8 mouse cellular contexts compared by ENCODE assay signal in genomic region chr13:48262451-48262969, GRCm38 (mm10). TPM values are rescaled to one million over a fixed set of nuclear protein-coding genes. Genes with fewer than 3 reads are reported as not detected.
DNase-seq lines count a peak whose midpoint lies in the region; ATAC-seq and TF ChIP-seq lines count a peak whose summit lies in the region.

No protein-coding gene starts in this region.

- ATAC-seq in intestine, postnatal 0 days = no peak
- no peak for ATAC-seq in liver, embryonic 15.5 days (ENCODE audit: insufficient read depth)
- ATAC-seq in neural tube, embryonic 14.5 days (ENCODE audit: low read depth) = no peak

- peak overlapping the region; percentile 71 for H3K4me3 ChIP-seq in intestine, postnatal 0 days (ENCODE audit: low read depth, low read length)
- H3K4me3 ChIP-seq in liver, embryonic 15.5 days (replicated peaks) = peak overlapping the region; percentile 52
- H3K4me3 ChIP-seq in neural tube, embryonic 14.5 days (ENCODE audit: low read depth, low read length) = peak overlapping the region; percentile 94

- H3K27ac ChIP-seq in intestine, postnatal 0 days (ENCODE audit: low read depth, low read length) = no peak overlapping the region
- no peak overlapping the region for H3K27ac ChIP-seq in liver, embryonic 15.5 days (replicated peaks)
- H3K27ac ChIP-seq in neural tube, embryonic 14.5 days (ENCODE audit: low read depth, low read length) = peak overlapping the region; percentile 96

- H3K4me1 ChIP-seq in intestine, postnatal 0 days (replicated peaks; ENCODE audit: control insufficient read depth, insufficient read depth, low read length) = no peaks in the 10 kb centered on the region
- H3K4me1 ChIP-seq in liver, embryonic 15.5 days (replicated peaks) = 0 out of 2 replicates have a peak, but pooled peaks cover 6% of the 10 kb centered on the region
- H3K4me1 ChIP-seq in neural tube, embryonic 14.5 days (ENCODE audit: control insufficient read depth, insufficient read depth, low read length) = peaks cover 14% of the 10 kb centered on the region; the same call in 1 of the 2 replicates

- no peaks in the 10 kb centered on the region for H3K9me3 ChIP-seq in intestine, postnatal 0 days (ENCODE audit: control insufficient read depth)
- H3K9me3 ChIP-seq in liver, embryonic 15.5 days (replicated peaks) = no peaks in the 10 kb centered on the region
- no peaks in the 10 kb centered on the region for H3K9me3 ChIP-seq in neural tube, embryonic 14.5 days (ENCODE audit: control insufficient read depth, low read length)

- H3K27me3 ChIP-seq in intestine, postnatal 0 days (replicated peaks; ENCODE audit: control insufficient read depth, insufficient read depth, low read length) = peaks cover 14% of the 10 kb centered on the region
- H3K27me3 ChIP-seq in liver, embryonic 15.5 days = peaks cover 55% of the 10 kb centered on the region
- no peaks in the 10 kb centered on the region for H3K27me3 ChIP-seq in neural tube, embryonic 14.5 days (ENCODE audit: control insufficient read depth, insufficient read depth, low read length)

- peak; percentile 23 for DNase-seq in gastrocnemius, postnatal 10 days
- DNase-seq in gastrocnemius, postnatal 25 days = no peak
- DNase-seq in cerebellum, adult 8-10 months = peak; percentile 18
- DNase-seq in frontal cortex, postnatal 36 days (ENCODE audit: low spot score in 2 of 2) = peak; percentile 11 to 14
- no peak for DNase-seq in thymus, postnatal 0 days (ENCODE audit: low spot score)

- no peaks in the 10 kb centered on the region for H3K36me3 ChIP-seq in intestine, postnatal 0 days (ENCODE audit: control insufficient read depth, insufficient read depth)
- H3K36me3 ChIP-seq in liver, embryonic 15.5 days (replicated peaks) = no peaks in the 10 kb centered on the region
- H3K36me3 ChIP-seq in neural tube, embryonic 14.5 days (ENCODE audit: control insufficient read depth, insufficient read depth, low read length) = no peaks in the 10 kb centered on the region

- peak overlapping the region; percentile 84 for H3K4me2 ChIP-seq in intestine, postnatal 0 days (replicated peaks; ENCODE audit: low read depth)
- peak overlapping the region; percentile 70 for H3K4me2 ChIP-seq in liver, embryonic 15.5 days
- H3K4me2 ChIP-seq in neural tube, embryonic 14.5 days (ENCODE audit: low read depth, low read length) = peak overlapping the region; percentile 75

- no peak for TF ChIP-seq CTCF in intestine, postnatal 0 days (IDR thresholded peaks at IDR 0.05; ENCODE audit: low read depth)

- WGBS in intestine, postnatal 0 days = under 1% methylated on average over 25 of the region's 25 CpGs
- under 1% methylated on average over 25 of the region's 25 CpGs for WGBS in liver, embryonic 15.5 days (ENCODE audit: insufficient replicate concordance)
- under 1% methylated on average over 25 of the region's 25 CpGs for WGBS in neural tube, embryonic 14.5 days

- H3K9ac ChIP-seq in intestine, postnatal 0 days (ENCODE audit: low read depth, low read length) = peak overlapping the region; percentile 56
- no peak overlapping the region for H3K9ac ChIP-seq in liver, embryonic 15.5 days
- peak overlapping the region; percentile 99 for H3K9ac ChIP-seq in neural tube, embryonic 14.5 days (replicated peaks; ENCODE audit: low read depth, low read length)

RNA-seq across cellular contexts. Expression of gene Id4, which starts 1.5 kb away (rescaled TPM):
- 1 to 10 TPM; 2.7 to 3.5 TPM for total RNA-seq in gastrocnemius, postnatal 10 days (2021)
- total RNA-seq in gastrocnemius, postnatal 25 days (2021) = 1 to 10 TPM in 1 of 2 experiments, under 1 TPM in 1; 0.77 to 1.4 TPM
- 10.1 and 12.6 TPM in 2 replicates for polyA plus RNA-seq in intestine, postnatal 0 days (2015; fragmentation: Nextera tagmentation; extraction: Ambion mirVana)
- polyA plus RNA-seq in liver, embryonic 15.5 days (2015; fragmentation: Nextera tagmentation; extraction: Ambion mirVana) = 0.36 and 0.48 TPM in 2 replicates
- polyA plus RNA-seq in neural tube, embryonic 14.5 days (2014; fragmentation: Nextera tagmentation; extraction: Ambion mirVana) = 105 and 146 TPM in 2 replicates
- 2.4 and 3.6 TPM in 2 replicates for polyA plus RNA-seq in thymus, postnatal 0 days (2015; fragmentation: Nextera tagmentation; extraction: Ambion mirVana)

Comparison
In these comparisons a context has a peak if more than half of its experiments do, and no peak if none do; other contexts are left out.
1. DNase-seq: peak in gastrocnemius, postnatal 10 days (single experiment), cerebellum, adult 8-10 months (single experiment) and frontal cortex, postnatal 36 days (2 of 2); none in gastrocnemius, postnatal 25 days (single experiment) and thymus, postnatal 0 days (single experiment).
2. Peak in every context shown above with its lines, with median percentiles within 50 percentile points of each other: H3K4me2 ChIP-seq and H3K4me3 ChIP-seq.